Mouse (Mus musculus) kidney, adult 2 months (tissue): ENCODE results near the gene Pamr1.

Experiments
- CTCF ChIP-seq: fragments of 200-500 bp; conservative IDR thresholded peaks from 2 replicates; pipeline ENCODE4 v1.5.1; 2011; ENCODE audit warnings: low read depth, mild to moderate bottlenecking, control low read depth, low read length, moderate library complexity, mixed read lengths; ENCODE audit not compliant: insufficient read depth, insufficient read length
- POLR2A ChIP-seq: fragments of 200-500 bp; IDR thresholded peaks from one replicate; pipeline ENCODE4 v1.6.1; 2011; ENCODE audit warnings: low read depth, low read length, control low read depth

GRCm38 (mm10) chr2:102622943-102623342, 73.1 kb downstream of the Pamr1 start:
- no peak for TF ChIP-seq POLR2A
- no peak for TF ChIP-seq CTCF
